ENCODE assay signal across 7 mouse cellular contexts in genomic region chr5:114822796-114823688, GRCm38 (mm10). TPM values are rescaled to one million over a fixed set of nuclear protein-coding genes. Genes with fewer than 3 reads are reported as not detected.
A peak's percentile ranks its signal among the peaks of the same experiment; 100 is the strongest.
DNase-seq lines count a peak whose midpoint lies in the region; ATAC-seq and TF ChIP-seq lines count a peak whose summit lies in the region.

1500011B03Rik (minus strand) TSS chr5:114823468.

- 0 out of 2 replicates have a peak within 1 kb of the TSS, but pooled peaks have one; percentile 28 for H3K27ac ChIP-seq in intestine, postnatal 0 days (ENCODE audit: low read depth, low read length)
- H3K27ac ChIP-seq in limb, embryonic 10.5 days: peak within 1 kb of the TSS; percentile 94
- peak within 1 kb of the TSS; percentile 48; the same call in 1 of the 2 replicates for H3K27ac ChIP-seq in midbrain, embryonic 11.5 days (ENCODE audit: low read depth, low read length)

- H3K4me3 ChIP-seq in intestine, postnatal 0 days (ENCODE audit: low read depth, low read length): peak within 1 kb of the TSS; percentile 57
- H3K4me3 ChIP-seq in limb, embryonic 10.5 days: peak within 1 kb of the TSS; percentile 89
- peak within 1 kb of the TSS; percentile 80 for H3K4me3 ChIP-seq in midbrain, embryonic 11.5 days (ENCODE audit: low read depth, low read length)

- H3K4me1 ChIP-seq in intestine, postnatal 0 days (replicated peaks; ENCODE audit: control insufficient read depth, insufficient read depth, low read length): no peaks in the 10 kb centered on the region
- H3K4me1 ChIP-seq in limb, embryonic 10.5 days: peaks cover 15% of the 10 kb centered on the region
- no peaks in the 10 kb centered on the region for H3K4me1 ChIP-seq in midbrain, embryonic 11.5 days (ENCODE audit: control insufficient read depth, insufficient read depth, low read length)

- peak within 1 kb of the TSS; percentile 51 for H3K9ac ChIP-seq in intestine, postnatal 0 days (ENCODE audit: low read depth, low read length)
- H3K9ac ChIP-seq in midbrain, embryonic 11.5 days (ENCODE audit: low read length): peak within 1 kb of the TSS; percentile 77

- no peak for TF ChIP-seq CTCF in intestine, postnatal 0 days (IDR thresholded peaks at IDR 0.05; ENCODE audit: low read depth)

- ATAC-seq in intestine, postnatal 0 days: peak; percentile 25
- peak; percentile 90 for ATAC-seq in midbrain, embryonic 11.5 days (ENCODE audit: low FRiP score)

- H3K27me3 ChIP-seq in intestine, postnatal 0 days (replicated peaks; ENCODE audit: control insufficient read depth, insufficient read depth, low read length): no peaks in the 10 kb centered on the region
- no peaks in the 10 kb centered on the region for H3K27me3 ChIP-seq in limb, embryonic 10.5 days (ENCODE audit: low read depth, poor library complexity, severe bottlenecking)
- no peaks in the 10 kb centered on the region for H3K27me3 ChIP-seq in midbrain, embryonic 11.5 days (ENCODE audit: control insufficient read depth, insufficient read depth, low read length)

- H3K4me2 ChIP-seq in intestine, postnatal 0 days (replicated peaks; ENCODE audit: low read depth): peak within 1 kb of the TSS; percentile 83
- peak within 1 kb of the TSS; percentile 54 for H3K4me2 ChIP-seq in midbrain, embryonic 11.5 days

- no peaks in the 10 kb centered on the region for H3K36me3 ChIP-seq in intestine, postnatal 0 days (ENCODE audit: control insufficient read depth, insufficient read depth)
- peaks cover 28% of the 10 kb centered on the region for H3K36me3 ChIP-seq in limb, embryonic 10.5 days
- H3K36me3 ChIP-seq in midbrain, embryonic 11.5 days (ENCODE audit: control insufficient read depth, insufficient read depth, low read length): no peaks in the 10 kb centered on the region

- H3K9me3 ChIP-seq in intestine, postnatal 0 days (ENCODE audit: control insufficient read depth): no peaks in the 10 kb centered on the region
- H3K9me3 ChIP-seq in limb, embryonic 10.5 days (replicated peaks): no peaks in the 10 kb centered on the region; the same call in 1 of the 2 replicates
- H3K9me3 ChIP-seq in midbrain, embryonic 11.5 days (ENCODE audit: control insufficient read depth, low read length): peaks cover 2% of the 10 kb centered on the region; the same call in 1 of the 2 replicates

- peak; percentile 81 for DNase-seq in adrenal gland, postnatal 25 days
- peak; percentile 75 for DNase-seq in embryo, embryonic 11.5 days (ENCODE audit: low read depth, low spot score)
- DNase-seq in gastrocnemius, postnatal 4 days (ENCODE audit: low spot score in 2 of 2): peak; percentile 50 to 74
- peak; percentile 96 for DNase-seq in limb, embryonic 10.5 days (ENCODE audit: low spot score)
- peak; percentile 99 for DNase-seq in midbrain, embryonic 11.5 days (ENCODE audit: low spot score, missing footprints)
- peak; percentile 84 for DNase-seq in right cerebral cortex, postnatal 4 days

- 9% methylated on average over 53 of the region's 53 CpGs for WGBS in intestine, postnatal 0 days
- WGBS in limb, embryonic 10.5 days: 8% methylated on average over 53 of the region's 53 CpGs
- WGBS in midbrain, embryonic 11.5 days: 8% methylated on average over 53 of the region's 53 CpGs

RNA-seq across cellular contexts. Expression of gene 1500011B03Rik, which starts in this region (rescaled TPM):
- total RNA-seq in adrenal gland, postnatal 25 days (2021): 35.7 and 47.5 TPM in 2 replicates
- 10 to 100 TPM; 20.6 to 29.6 TPM for total RNA-seq in gastrocnemius, postnatal 4 days (2021)
- 59.0 and 60.5 TPM in 2 replicates for polyA plus RNA-seq in intestine, postnatal 0 days (2015; fragmentation: Nextera tagmentation; extraction: Ambion mirVana)
- 92.0 and 92.4 TPM in 2 replicates for polyA plus RNA-seq in limb, embryonic 10.5 days (2016; fragmentation: Nextera tagmentation; extraction: Ambion mirVana)
- polyA plus RNA-seq in midbrain, embryonic 11.5 days (2014; fragmentation: Nextera tagmentation; extraction: Ambion mirVana): 150 and 157 TPM in 2 replicates

Comparison
In these comparisons a context has a peak if more than half of its experiments do, and no peak if none do; other contexts are left out.
1. Peak in every context shown above with its lines: DNase-seq, ATAC-seq, H3K4me3 ChIP-seq and H3K27ac ChIP-seq.
2. H3K27ac ChIP-seq: peak in every context shown above with its lines; median percentile 94 in limb, embryonic 10.5 days; 48 in midbrain, embryonic 11.5 days; 28 in intestine, postnatal 0 days.